Mouse (Mus musculus) layer of hippocampus, postnatal 14 days (tissue): Measurements from ENCODE around the gene Gm21970. TPM values are rescaled to one million over a fixed set of nuclear protein-coding genes. Genes with fewer than 3 reads are reported as not detected.

ENCODE experiments used
- DNase-seq, 2 experiments: peaks; one replicate each; pipeline ENCODE4 v3.0.0; 2021 to 2022; ENCODE audit warnings: low spot score in 2 of 2, mixed read lengths in 1 of 2
- total RNA-seq, 2 experiments: library from RNA; stranded (reverse); gene quantifications; 2 replicates each; pipeline ENCODE4 v1.2.3; 2021

Gene Gm21970
- total RNA-seq, 2 experiments from 2014 or later = not detected

GRCm38 (mm10) chr16:91461773-91462181 lies 70.3 kb downstream of the Gm21970 start:
- DNase-seq = no peak

DNA sequence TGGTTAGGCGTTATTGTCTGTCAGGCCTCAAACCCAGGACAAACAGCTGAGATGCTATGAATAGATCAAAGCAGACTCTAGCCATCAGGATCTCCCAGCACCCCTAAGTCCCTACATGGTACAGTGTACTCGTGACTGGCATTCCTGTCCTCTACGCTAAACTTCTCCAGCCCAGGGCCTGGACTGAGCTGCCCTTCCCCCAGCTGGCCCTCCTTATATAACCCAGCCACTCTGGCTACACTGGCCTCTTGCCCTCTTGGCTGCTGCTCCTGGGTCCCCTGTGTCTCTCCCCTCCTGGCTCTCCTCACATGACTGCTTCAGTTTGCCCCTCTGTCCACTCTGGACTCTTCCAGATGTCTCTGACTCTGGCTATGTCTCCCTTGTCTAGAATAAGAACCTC lies 71.1 kb downstream of the Gm21970 start:
- DNase-seq = no peak

DNA sequence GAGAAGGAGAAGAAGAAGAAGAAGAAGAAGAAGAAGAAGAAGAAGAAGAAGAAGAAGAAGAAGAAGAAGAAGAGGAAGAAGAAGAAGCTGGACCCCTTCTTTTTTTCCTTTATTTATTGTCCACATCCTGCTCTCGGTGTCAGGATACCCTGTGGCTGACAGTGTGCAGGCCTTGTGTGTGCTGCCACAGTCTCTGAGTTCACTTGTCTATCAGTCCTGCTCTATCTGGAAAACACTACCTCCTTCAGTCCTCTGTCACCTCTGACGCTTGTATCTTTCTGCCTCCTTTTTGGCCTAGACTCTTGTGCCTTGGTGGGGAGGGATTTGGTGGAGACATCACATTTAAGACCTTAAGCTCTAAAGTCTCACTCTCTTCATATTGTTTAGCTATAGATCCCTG lies 71.9 kb downstream of the Gm21970 start:
- DNase-seq = no peak

DNA sequence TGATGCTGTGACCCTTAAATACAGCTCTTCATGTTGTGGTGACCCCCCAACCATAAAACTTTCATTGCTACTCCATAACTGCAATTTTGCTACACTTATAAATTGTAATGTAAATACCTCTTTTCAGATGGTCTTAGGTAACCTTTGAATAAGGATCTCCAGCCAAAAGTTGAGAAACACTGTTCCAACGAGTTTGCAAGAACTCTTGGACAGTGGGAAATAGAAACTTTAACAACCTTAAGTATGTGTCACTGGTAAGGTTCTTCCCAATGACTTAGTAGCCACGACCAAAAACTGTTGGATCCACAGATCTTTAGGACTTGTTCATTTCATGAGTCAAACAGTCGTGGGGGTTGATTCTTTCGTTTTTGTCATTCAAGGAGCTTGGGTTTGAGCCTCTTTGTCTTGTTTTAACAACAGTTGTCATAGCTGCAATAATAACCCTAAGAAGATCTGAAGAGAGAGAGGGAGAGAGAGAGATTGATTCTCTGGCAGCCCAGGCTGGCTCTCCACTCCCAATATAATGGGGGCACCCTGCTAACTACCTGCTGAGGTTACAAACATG lies 72.4 kb downstream of the Gm21970 start:
- DNase-seq = no peak

DNA sequence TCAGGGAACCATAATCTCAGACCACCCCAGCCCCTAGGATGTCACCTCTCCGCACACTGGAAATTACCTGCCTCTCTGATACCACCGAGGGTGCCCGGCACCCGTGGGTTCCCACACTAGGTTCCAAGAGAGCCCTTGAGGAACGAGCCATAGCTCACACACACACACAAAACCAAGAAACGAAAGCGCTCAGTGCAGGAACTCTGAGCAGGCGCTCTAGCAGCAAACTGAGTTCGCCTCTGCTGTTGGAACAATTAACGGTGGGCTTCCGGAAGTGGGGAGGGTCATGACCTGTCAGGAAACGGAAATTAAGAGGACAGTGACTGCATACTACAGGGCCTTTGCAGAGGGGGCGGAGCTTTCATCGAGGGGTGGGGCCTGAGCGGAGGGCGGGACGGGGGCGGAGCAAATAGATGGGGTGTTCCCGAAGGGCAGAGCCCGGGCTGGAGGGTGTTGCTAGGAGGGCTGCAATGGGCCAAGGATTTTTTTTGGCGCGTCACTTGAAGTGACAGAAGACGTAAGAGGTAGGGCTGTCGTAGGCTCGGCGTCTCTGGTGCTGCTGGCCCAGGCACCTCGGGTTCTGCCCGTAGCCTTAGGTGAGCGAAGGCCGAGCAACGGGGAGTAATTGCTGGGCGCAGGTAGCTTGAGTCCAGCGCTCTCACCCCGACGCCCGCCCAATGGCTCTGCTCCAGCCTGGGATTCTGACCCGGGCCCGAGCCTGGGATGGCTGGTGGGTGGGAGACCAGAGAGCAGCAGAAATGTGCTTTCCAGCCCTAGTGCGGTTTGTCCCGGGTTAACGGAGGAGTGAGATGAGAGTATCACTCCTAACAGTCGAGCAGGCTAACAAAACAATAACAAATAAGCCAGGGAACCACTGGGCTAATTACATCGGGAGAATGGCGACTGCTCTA lies 73.3 kb downstream of the Gm21970 start:
- DNase-seq = peak; percentile 79 to 91

GRCm38 (mm10) chr16:91465505-91466240 lies 74.2 kb downstream of the Gm21970 start:
- DNase-seq = no peak

DNA sequence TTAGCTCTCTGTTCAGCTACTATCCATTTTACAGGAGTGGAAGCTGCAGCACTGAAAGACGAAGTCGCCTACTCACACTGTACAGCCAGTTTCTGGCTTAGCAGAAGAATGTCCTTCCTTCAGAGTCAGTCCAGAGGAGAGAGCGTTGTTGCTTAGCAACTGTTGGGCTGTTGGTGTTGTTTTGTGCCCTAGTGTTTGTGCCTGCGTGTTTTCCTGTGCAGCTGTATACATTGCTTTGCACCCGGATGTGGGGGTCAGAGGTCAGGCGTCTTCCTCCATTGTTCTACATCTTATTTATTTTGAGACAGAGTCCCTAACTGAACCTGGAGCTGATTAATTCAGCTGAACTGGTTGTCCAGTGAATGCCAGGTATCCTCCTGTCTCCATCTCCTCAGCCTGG lies 75.0 kb downstream of the Gm21970 start:
- DNase-seq = no peak

Other genes starting within 250 kb of the Gm21970 start
- 10 to 100 TPM; 48.5 to 49.1 TPM for gene Olig2, start 166.3 kb upstream of the Gm21970 start, total RNA-seq
- 100 to 1,000 TPM; 200 to 207 TPM for gene Olig1, start 121.9 kb upstream of the Gm21970 start, total RNA-seq
- gene Ifnar2, start 18.9 kb upstream of the Gm21970 start, total RNA-seq = 10 to 100 TPM; 21.0 to 22.8 TPM
- gene Il10rb, start 14.4 kb downstream of the Gm21970 start, total RNA-seq = 10 to 100 TPM in 1 of 2 experiments, 1 to 10 TPM in 1; 7.1 to 10.3 TPM
- 10 to 100 TPM; 59.9 to 66.3 TPM for gene Ifnar1, start 93.5 kb downstream of the Gm21970 start, total RNA-seq
- 10 to 100 TPM; 82.4 to 87.0 TPM for gene Ifngr2, start 155.4 kb downstream of the Gm21970 start, total RNA-seq
- gene Tmem50b, start 206.1 kb downstream of the Gm21970 start, total RNA-seq = 100 to 1,000 TPM; 126 to 142 TPM
- gene Dnajc28, start 227.3 kb downstream of the Gm21970 start, total RNA-seq = 1 to 10 TPM; 5.0 to 6.5 TPM